Mouse (Mus musculus) ovary, postnatal 14 days (tissue): ENCODE data around the gene Slc25a22.
"Not testable (repeated sequence)": the region's sequence is repeated elsewhere in the genome, so short reads cannot be mapped to it uniquely, and the experiment has no call there.

Source experiments
- DNase-seq: peaks from one replicate; pipeline ENCODE4 v3.0.0; 2022; ENCODE audit warnings: low spot score

Slc25a22 gene

DNA sequence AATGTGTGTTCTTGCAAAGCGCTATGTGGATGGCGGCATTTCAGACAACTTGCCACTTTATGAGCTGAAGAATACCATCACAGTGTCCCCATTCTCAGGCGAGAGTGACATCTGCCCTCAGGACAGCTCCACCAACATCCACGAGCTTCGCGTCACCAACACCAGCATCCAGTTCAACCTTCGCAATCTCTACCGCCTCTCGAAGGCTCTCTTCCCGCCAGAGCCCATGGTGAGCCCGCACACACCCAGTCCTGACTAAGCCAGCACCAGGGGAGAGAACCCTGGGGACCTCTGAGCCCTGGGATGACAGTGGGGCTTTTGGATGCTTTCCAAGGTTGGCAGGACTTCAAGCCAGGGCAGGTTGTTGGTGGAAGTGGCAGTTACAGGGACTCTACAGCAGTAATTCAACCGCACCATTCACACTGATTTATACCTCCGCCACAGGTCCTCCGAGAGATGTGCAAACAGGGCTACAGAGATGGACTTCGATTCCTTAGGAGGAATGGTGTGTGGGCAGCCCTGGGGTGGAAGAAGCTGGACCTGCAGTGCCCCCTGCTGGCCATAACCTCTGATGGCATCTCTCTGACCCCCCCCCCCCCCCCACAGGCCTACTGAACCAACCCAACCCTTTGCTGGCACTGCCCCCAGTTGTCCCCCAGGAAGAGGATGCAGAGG is 20.4 kb upstream of the Slc25a22 start:
- DNase-seq, result no peak

DNA sequence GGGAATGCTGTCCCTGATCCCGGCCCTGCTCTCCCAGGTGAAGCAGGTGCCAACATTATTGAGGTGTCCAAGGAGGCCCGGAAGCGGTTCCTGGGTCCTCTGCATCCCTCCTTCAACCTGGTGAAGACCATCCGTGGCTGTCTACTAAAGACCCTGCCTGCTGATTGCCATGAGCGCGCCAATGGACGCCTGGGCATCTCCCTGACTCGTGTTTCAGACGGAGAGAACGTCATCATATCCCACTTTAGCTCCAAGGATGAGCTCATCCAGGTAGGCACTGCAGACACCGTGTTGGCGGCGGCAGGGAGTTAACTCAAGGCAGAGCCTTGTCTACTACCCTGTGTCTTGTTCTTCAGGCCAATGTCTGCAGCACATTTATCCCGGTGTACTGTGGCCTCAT is 19.5 kb upstream of the Slc25a22 start:
- no peak for DNase-seq

DNA sequence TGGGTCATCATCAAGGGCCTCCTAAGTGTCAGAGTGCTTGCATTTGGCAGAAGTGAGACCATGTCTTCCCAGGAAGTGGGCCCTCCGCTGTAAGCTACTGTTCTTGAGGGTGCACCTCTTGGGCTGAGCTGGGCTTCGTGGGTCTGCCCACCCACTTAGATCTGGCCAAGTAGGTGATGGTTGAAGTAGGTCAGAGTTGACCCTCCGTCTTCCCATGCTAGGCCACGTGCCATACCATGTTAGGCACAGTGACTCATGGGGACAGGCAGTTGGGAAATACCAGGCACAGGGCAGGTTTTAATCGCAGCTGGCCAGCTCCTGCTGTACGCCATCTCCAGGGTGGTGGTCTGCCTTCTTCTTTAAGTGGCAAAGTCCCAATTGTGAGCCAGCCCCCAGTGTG is 19.0 kb upstream of the Slc25a22 start:
- no peak for DNase-seq

DNA sequence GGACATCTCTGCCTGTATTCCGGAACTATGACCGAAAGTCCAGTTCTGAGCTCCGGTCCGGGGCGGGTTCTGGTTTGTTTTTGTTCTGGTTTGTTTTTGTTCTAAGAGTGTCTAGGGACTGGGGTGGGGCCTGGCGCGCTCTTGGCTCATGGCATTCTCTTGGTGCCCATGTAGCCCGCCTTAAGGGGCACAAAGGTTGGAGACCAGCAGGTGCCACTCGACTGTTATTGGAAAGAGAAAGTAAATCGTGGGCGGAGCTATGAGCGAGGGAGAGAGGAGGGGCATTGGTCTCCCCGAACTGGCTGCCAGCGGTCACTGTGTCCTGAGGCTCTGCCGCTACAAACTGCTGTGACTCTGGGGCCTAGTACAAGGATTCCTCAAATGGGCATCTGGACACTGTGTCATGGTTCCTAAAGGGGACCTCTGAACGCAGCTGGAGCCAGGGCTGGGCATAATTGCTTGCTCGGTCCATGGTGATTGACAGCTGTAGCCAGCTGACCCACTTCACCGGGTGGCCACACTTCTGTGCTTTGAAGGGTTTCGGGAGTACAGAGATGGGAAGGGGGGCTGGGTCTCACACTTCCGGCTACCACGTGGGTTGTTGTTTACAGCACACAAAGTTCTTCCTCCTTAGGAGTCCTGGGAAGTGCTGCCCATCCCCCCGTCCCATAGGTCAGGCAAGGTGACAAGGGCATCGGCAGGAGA is 18.1 kb upstream of the Slc25a22 start:
- DNase-seq, result no peak

DNA sequence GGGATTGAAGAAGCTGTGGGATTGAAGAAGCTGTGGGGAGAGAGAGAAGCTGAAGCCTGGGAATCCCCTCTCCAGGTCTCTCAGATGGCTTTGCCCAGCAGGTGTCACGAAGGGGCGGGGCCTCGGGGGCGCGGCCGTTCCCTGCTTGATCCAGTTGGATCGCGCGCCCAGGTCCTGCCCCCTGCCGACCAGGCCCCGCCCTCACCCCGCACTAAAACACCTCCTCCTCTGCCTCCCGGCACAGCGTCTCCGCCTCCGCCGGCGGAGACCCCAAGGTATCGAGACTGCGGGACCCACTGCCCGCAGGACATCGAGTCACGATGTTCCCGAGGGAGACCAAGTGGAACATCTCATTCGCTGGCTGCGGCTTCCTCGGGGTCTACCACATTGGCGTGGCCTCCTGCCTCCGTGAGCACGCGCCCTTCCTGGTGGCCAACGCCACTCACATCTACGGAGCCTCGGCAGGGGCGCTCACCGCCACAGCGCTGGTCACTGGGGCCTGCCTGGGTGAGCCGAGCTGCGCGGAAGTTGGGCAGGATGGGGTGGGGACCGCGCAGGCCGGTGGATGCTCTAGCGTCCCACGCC is 17.4 kb upstream of the Slc25a22 start, which contains the start of gene Pnpla2:
Gene Pnpla2, plus strand, starts transcription at position 232 of the 585 bp plus-strand sequence.
- peak; percentile 88 for DNase-seq

DNA sequence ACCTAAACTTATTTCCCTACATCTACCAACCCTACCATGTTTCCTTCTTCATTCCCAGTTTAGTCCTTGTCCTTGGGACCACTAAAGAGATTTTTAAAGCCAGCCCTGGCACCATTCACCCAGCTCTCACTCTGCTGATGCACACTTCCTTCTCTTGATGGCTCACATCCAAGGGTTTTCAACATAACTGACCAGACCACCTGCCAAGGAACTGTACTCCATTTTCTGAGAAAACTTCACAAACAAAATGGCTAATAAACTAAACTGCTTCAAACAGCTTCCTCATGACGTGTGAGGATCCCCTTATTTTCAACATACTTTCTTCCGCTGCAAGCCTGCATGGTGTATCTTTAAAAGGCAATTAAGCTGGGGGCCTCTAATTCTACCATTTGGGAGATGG is 15.9 kb upstream of the Slc25a22 start:
- no peak for DNase-seq

DNA sequence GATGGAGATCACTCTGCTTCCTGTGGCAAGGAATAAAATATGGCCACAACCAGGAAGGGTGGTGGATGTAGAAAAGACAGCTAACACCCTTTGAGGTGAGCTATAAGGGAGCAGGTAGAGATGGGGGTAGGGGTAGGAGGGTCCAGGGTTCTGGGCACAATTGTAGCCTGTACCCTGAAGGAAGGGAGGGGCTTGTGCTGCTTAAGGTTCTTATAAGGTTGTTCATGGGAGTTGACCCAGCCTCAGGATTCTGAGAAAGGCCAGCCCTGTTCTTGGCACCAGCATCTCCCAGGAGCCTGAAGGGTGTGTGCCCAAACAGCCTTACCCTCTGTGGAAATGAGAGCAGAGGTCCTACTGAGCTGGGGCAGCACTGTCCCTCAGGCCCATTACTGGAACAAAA is 14.2 kb upstream of the Slc25a22 start:
- DNase-seq, result no peak

DNA sequence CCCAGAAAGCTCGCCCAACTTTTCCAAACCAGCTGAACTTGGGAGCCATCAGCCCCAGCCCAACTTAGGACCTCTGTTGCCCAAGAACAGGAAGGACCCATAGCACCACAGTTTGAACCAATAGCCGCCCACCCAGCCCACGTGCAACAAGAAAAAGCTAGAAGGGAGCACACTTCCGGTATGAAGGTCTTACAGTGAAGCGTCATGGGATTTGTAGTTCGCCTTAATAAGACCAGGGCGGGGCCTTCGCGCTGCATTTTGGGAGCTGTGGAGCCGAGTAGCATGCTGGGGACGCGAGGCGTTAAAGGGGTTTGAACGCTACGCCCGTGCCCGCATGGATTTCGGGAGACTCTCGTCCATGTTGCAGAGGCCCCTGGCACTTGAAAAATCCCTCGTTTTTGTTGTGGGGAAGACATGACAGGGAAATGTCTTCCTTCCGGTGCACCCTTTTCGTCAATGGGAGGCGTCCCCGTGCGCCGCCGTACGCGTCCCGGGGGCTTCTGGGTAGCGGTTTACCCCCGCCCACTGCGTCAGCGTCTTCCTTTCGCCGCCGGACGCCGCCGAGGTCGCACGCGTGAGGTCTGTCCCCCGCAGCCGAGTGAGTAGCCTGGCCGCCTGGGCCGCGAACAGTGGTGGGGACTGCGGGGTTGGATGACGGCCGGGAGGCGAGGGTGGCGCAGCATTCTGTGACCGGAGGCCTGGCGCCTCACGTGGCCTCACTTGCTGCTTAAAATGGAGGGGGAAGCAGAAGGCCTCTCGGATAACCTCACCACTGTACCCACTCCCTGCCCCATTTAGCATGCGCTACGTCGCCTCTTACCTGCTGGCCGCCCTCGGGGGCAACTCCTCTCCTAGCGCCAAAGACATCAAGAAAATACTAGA is 9.7 kb upstream of the Slc25a22 start, which contains the start of gene Rplp2:
Gene Rplp2, plus strand, starts transcription at position 261 of the 882 bp plus-strand sequence.
- peak; percentile 86 for DNase-seq

DNA sequence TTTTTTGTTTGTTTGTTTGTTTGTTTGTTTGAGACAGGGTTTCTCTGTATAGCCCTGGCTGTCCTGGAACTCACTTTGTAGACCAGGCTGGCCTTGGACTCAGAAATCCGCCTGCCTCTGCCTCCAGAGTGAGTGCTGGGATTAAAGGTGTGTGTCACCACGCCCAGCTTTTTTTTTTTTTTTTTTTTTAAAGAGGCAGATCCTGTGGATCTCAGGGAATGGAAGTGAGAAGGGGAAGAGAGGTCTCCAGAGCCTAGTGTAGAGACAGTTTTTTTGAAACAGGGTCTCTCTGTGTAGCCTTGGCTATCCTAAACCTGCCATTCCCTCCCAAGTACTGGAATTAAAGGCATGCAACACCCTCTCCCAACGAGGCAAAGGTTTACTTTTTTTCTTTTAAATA is 8.7 kb upstream of the Slc25a22 start:
- not testable (repeated sequence) for DNase-seq

DNA sequence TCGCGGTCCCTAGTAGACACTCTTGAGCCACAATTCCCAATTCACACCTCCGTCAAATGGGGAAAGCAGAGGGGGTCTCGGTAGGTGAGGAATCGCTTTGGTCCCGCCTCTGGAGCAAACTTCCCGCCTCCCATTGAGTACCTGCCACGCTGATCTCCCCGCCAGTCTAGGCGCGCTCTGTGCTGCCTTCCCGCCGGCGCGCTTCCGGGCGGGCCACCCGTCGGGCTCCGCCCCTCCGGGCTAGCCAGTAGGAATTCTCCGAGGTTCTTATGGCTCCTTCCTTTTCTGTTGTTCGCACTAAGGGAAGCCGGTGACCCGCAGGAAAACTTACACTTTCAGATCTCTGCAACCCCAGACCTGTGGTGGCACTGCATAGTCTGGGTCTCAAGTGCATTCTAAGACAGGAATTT is 6.1 kb upstream of the Slc25a22 start, which contains the start of gene Pidd1:
Gene Pidd1, minus strand, starts transcription at position 198 of the 410 bp plus-strand sequence.
- DNase-seq, result no peak

DNA sequence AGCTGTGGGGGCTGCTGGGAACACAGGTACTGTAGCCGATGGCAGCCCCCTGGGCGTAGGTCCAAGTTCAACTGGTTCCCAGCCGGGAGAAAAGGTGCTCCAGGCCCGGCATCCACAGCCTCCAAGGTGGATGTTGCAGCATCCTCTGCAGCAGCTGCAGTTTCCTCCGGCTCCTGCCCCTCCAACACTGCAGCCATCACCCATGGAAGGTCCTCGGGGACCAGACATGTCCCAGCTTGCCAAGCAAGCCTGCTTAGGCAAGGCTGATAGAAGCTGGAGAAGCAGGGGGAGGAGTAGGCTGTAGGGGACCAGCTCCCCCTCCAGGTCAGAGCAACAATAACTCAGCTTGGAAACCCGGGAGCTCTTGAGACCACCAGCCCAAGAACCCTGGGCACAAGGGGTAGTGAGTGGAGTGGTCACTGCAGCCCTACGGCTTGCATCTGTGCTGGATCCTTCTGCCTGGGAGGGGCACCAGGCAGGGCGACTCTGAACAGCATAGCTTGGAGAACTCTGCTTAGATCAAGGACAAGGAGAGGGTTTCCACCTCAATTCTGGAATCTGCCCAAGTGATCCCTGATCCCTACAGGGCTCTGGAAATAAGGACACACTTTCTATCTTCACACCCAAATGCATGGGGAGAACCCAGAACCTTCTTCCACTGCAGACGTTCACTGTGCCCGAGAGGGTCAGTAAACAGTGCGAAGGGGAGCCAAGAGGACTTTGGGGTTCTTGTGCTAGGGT is 5.6 kb upstream of the Slc25a22 start:
- no peak for DNase-seq

DNA sequence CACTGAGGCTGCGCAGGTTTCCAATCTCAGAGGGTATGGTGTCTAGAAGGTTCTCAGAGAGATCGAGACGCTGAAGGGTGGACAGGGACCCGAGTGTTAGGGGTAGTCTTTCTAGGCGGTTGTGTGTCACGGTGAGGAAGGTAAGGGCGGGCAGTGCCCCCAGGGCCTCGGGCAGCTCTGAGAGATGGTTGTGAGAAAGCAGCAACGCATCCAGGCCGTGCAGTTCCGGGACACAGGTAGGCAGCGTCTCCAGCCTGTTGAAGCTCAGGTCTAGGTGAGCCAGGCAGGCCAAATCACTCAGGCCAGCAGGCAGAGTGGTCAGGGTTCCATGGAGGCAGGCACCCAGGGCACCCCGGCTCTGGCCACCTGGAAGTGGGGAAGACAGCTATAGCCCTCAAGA is 4.5 kb upstream of the Slc25a22 start:
- no peak for DNase-seq

DNA sequence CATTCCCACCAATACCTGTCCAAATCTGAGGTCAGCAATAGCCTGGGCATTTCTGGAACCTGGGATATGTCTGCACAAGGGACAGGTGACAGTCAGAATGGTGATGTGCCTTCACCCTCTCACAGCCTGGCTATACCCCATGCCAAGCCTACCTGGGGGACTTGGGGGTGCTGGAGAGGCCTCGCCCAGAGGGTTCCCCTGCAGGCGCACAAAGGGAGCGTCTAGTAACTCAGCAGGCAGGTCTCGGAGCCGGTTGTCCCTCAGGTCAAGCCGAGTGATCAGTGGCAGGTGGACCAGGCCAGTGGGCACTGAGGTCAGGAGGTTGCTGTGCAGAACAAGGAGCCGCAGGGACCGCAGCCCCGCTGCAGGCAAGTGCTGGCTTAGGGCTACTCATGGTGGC is 3.8 kb upstream of the Slc25a22 start:
- no peak for DNase-seq

DNA sequence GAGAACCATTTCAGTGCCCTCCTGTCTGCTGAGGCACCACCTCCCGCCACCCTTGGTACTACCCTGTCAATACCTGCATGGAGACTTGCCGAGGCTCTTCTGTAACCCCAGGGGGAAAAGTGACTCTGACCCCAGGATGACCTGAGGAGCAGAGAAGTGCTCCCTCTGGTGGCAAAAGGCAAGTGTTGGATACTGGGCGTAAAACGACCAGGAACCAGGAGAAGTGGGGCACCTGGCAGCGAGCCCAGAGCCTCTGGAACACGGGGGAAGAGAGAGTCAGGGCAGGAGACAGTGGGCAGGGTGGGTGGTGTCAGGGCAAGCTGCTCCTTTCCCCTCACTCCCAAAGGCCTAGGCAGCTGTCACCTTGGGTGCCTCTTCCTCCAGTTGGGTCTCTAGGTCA is 2.9 kb upstream of the Slc25a22 start:
- no peak for DNase-seq

DNA sequence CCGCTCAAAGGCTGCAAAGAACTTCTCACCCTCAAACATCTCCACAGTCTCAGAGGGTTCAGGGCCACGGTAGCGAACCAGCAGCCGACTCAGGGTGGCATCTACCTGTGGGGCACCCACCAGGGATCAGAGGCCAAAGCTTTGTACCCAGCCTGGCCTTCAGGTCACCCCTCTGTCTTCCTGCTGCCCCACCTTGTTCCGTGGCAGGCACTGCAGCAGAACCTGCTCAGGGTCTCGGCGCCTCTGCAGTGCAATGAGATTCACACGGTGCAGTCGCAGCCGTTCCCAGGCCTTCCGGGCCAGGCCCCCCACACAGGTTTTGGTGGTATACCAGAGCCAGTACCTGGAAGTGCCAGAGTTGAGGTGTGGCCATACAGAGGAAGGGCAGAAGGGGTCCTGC is 2.1 kb upstream of the Slc25a22 start:
- no peak for DNase-seq

DNA sequence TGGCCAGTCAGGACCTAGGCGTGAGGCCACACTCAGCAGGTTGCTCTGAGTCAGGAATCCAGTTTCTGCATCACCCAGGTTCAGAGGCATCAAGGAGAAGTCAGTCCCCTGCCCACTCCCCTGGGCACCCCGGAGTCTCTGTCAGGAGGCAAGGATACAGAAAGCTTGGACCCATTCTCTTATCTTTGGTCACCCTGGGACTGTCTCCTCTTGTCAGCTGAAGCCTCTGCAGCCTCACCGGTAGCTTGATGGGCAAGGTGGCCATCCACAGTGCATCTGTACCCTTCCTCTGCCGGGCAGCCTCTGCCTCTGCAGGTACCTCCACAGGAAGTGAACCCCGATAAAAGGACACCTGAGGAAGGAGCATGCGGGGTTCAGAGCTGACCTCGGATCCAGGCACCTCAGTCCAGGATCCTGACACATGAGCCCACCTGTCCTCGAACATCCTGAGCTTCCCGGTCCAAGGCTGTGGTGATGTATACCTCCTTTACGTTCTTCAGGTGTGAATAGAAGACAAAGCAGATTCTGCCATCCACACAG is 1.5 kb upstream of the Slc25a22 start:
- no peak for DNase-seq

DNA sequence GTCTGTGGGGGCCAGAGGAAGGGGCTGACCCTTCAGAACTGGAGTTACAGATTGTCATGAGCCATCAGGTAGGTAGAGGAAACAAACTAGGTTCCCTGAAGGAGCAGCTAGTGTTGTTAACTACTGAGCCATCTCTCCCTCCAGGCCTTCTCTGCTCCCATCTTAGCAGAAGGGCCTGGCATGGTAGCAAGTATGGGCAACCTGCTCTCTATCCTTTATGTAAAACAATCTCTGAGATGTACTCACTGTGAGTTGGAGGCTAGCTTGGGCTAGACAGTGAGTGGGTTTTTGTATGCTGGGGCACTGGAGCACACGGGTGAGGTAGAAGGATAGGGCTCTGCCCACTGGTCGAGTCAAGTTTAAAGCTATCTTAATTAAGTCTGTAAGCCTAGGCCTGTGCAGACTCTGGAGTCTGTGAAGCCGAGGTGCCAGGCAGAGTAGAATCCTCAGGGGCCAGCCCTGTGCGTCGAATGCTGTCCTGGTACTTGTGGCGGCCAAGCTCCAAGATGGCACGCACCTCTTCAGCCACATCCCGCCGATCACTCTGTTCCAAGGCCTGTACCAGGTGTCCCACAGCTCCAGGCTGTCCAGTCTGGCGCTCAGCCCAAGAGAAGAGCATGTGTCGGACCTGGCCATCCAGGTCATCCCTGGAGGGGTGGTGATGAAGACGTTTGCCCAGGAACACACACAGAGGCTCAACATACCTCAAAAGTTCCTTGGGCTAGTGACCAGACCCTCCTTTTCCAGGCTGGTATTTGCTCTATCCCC is 693 bp upstream of the Slc25a22 start:
- no peak for DNase-seq

DNA sequence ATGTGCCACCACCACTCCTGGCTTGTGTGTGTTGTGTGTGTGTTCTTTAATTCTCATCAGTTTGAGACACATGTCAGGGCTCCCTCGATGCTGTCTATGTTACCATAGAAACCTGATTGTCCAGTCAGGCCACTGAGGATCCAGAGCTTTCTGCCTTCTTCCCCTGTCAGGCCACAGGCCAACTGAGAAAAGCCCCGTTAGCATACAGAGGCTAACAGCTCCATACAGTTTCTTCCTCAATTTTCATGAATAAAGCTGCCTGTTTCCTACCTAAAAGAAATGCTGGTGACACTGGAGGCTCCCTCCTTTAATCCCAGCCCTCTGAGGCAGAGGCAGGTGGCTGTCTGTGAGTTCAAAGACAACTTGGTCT is 1.2 kb downstream of the Slc25a22 start:
- DNase-seq, result no peak

DNA sequence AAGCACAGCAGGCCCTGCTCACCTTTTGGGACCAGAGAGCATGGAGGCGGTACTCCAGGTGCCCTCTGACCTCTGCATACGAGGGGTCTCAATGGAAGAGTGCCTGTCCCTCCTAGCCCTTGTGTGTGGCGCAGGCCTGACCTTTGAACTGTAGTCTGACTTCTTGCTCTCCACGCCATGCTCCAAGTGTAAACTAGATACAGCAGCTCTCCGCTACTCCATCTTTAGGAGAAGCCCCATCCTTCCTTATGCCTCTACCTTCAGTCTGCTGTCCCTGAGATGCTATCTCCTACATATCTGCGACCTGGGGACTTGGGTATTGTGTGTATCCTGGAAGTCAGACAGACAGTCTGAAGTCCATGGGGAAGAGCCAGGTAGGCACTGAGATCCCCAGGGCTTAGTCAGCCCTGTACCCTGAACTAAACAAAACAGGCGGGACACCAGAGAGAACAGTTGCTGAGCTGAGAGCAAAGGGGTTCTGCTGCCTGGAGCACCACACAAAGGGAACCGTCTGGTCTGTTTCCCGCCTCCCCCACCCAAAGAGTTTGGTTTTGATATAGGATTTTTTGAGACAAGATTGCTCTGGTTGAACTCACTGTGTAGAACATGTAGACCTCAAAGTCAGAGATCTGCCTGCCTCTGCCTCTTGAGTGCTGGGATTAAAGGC is 1.7 kb downstream of the Slc25a22 start:
- DNase-seq, result no peak
